Mouse (Mus musculus): Measurements from ENCODE around the gene Gypa.

GRCm38 (mm10) chr8:80551303-80551702 is 57.7 kb downstream of the Gypa start:
- TF ChIP-seq CTCF (conservative IDR thresholded peaks at IDR 0.05; ENCODE audit: insufficient read depth, insufficient read length, low read depth, low read length) (no peak), POLR2A (IDR thresholded peaks at IDR 0.05; ENCODE audit: low read depth, low read length) (no peak)
